Mouse (Mus musculus): ENCODE results near the gene Ccl4.

Gene Ccl4

GRCm38 (mm10) chr11:83662204-83662603 lies at the start of gene Ccl4:
Ccl4 (plus strand) TSS chr11:83662584.
- DNase-seq: no peak

GRCm38 (mm10) chr11:83616586-83616985 lies 45.8 kb upstream of the Ccl4 start:
- DNase-seq: no peak

- no peak for DNase-seq
Measured at GRCm38 (mm10) chr11:83618238-83618637, 44.1 kb upstream of the Ccl4 start.

GRCm38 (mm10) chr11:83619037-83619436 lies 43.3 kb upstream of the Ccl4 start:
- DNase-seq: no peak

GRCm38 (mm10) chr11:83623586-83623985 lies 38.8 kb upstream of the Ccl4 start:
- DNase-seq: no peak

GRCm38 (mm10) chr11:83628808-83629207 lies 33.6 kb upstream of the Ccl4 start:
- DNase-seq: no peak

GRCm38 (mm10) chr11:83630630-83631029 lies 31.8 kb upstream of the Ccl4 start:
- no peak for DNase-seq

- no peak for DNase-seq
Measured at GRCm38 (mm10) chr11:83631065-83631464, 31.3 kb upstream of the Ccl4 start.

GRCm38 (mm10) chr11:83632744-83633143 lies 29.6 kb upstream of the Ccl4 start:
- DNase-seq: no peak

- DNase-seq: no peak
Measured at GRCm38 (mm10) chr11:83634425-83634824, 28.0 kb upstream of the Ccl4 start.

GRCm38 (mm10) chr11:83634898-83635297 lies 27.5 kb upstream of the Ccl4 start:
- no peak for DNase-seq

GRCm38 (mm10) chr11:83636742-83637235 lies 25.6 kb upstream of the Ccl4 start:
- no peak for DNase-seq

GRCm38 (mm10) chr11:83638934-83639333 lies 23.4 kb upstream of the Ccl4 start:
- no peak for DNase-seq

- no peak for DNase-seq
Measured at GRCm38 (mm10) chr11:83639533-83639932, 22.9 kb upstream of the Ccl4 start.

GRCm38 (mm10) chr11:83640141-83640540 lies 22.2 kb upstream of the Ccl4 start:
- DNase-seq: no peak

- no peak for DNase-seq
Measured at GRCm38 (mm10) chr11:83641216-83641615, 21.2 kb upstream of the Ccl4 start.

GRCm38 (mm10) chr11:83645521-83645920 lies 16.9 kb upstream of the Ccl4 start, which contains the start of gene Rpl9-ps1:
Rpl9-ps1 (minus strand) TSS chr11:83645621.
- no peak for DNase-seq

GRCm38 (mm10) chr11:83646356-83647149 lies 15.8 kb upstream of the Ccl4 start:
- DNase-seq: no peak

- DNase-seq: no peak
Measured at GRCm38 (mm10) chr11:83649305-83649841, 13.0 kb upstream of the Ccl4 start, which contains the start of gene Ccl3. Ccl3 (minus strand) TSS chr11:83649355.

GRCm38 (mm10) chr11:83654606-83655005 lies 7.8 kb upstream of the Ccl4 start:
- DNase-seq: no peak

GRCm38 (mm10) chr11:83657508-83657907 lies 4.9 kb upstream of the Ccl4 start:
- DNase-seq: no peak

- DNase-seq: no peak
Measured at GRCm38 (mm10) chr11:83658797-83659196, 3.6 kb upstream of the Ccl4 start.

- no peak for DNase-seq
Measured at GRCm38 (mm10) chr11:83663532-83663931, 1.1 kb downstream of the Ccl4 start.

- no peak for DNase-seq
Measured at GRCm38 (mm10) chr11:83671743-83672142, 9.4 kb downstream of the Ccl4 start.

Measured in cerebellum, adult 11 months (tissue).